Mouse (Mus musculus) c-Kit-positive CD71-negative TER-119-negative erythroid progenitor cells, embryonic 14.5 days (primary cell): ENCODE data around the gene Defb45.

Experiments used
- DNase-seq: peaks from one replicate; pipeline ENCODE4 v3.0.0-alpha.2; 2013; ENCODE audit warnings: low read depth

Gene Defb45

GRCm38 (mm10) chr2:152607746-152608145 lies 8.5 kb upstream of the Defb45 start:
- no peak for DNase-seq

DNA sequence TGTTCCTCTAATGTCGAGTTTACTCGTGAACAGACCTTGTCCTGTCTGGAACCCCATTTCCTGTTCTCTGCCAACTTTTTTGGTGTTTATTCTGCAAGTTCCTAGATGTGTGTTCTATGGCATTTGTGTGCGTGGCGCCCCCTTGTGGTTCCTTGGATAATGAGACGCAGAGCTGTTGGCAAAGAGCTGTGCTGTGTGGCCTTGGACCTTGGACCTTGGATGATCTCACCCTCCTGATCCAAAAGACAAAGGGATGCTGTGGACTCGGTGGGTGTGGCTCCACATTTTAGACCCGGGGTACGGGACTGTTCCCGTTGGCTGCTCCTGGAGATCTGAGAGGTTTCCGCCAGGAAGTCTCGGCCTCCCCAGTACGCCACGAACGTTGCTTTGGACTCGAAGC lies 4.9 kb upstream of the Defb45 start, which contains the start of gene Defb36:
Gene Defb36 (plus strand): TSS at position 271 of the 400 bp plus-strand sequence.
- no peak for DNase-seq

GRCm38 (mm10) chr2:152601275-152601960 lies 2.2 kb upstream of the Defb45 start:
- DNase-seq: no peak

DNA sequence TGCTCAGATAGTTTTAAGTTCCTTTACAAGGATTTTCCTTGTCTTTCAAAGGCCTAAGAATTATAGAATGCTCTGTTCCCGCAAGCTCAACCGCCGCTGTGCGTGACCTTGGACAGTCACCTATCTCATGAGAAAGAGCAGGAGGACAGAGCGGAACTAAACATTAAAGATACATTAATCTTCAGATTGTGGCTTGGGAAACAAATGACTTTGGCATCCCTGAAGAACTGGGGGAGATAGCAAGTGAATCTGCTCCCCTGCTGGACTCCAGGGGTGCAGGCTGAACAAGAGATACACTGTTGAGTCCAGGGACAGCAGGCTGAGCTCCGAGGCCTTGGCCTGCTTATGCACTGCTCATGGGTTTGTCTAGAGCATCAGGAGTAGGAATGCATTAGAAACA lies 877 bp upstream of the Defb45 start:
- DNase-seq: no peak

DNA sequence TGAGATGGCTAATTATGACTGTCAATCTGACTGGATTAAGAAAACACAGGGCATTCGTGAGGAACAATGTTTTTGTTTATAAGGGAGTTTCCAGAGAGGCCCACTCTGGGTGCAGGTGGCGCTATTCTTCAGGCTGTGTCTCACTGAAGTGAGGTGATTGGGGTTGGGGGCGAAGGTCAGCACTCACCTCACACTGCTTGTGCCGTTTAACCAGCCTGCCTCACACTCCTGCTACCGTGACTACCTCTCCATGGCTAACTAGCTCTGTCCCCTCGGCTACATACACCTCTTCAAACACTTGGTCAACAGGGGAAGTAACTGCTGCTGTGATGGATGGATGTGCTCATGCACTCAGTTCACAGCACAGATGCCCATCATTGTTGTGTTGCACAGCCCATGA lies 10.2 kb downstream of the Defb45 start:
- DNase-seq: no peak

DNA sequence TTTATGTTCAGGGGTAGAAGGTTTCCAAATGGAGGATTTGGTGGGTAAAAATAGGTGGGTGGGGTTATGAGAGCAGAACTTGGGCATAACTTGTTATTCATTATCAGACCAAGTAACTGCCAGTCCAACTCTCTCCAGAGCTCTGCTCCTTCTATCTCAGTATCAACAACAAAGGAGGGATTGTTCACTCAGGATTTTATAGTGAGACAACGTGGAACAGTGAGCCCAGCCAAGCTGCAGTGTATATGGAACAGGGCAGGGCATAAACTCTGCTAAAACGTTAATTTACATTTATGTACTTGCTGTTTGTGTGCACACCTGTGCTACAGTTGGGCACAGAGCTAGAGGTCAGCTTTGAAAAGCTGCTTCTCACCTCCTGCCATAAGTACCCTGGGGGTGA lies 10.7 kb downstream of the Defb45 start:
- no peak for DNase-seq

DNA sequence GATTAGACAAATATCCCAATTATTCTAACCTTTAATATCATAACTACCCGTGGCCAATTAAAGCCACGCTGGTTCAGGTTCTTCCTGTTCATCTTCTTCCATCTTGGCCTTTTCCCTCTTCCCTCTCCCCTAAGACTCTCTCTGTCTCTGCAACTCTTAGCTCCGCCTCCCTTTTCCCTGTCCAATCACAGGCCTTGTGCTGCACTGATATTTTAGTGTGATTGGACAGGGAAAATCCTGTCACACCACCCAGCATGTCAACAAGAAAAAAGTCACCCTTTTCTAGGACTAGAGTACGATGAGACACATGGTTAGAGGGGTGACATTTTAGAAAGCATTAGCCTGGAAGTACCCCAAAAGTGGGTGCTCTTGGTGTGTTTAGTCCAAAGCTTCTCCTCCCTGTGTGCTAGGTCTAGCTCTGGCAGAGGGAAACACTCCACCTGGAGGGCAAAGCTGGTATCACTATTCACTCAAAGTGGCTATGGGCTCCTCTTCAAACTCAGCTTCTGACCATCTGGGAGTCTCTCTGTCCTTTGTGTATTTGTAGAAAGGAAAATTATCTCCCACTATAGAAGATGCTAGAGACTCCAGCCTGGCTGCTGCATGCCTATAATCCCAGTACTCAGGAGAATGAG lies 12.2 kb downstream of the Defb45 start:
- DNase-seq: peak; percentile 35

DNA sequence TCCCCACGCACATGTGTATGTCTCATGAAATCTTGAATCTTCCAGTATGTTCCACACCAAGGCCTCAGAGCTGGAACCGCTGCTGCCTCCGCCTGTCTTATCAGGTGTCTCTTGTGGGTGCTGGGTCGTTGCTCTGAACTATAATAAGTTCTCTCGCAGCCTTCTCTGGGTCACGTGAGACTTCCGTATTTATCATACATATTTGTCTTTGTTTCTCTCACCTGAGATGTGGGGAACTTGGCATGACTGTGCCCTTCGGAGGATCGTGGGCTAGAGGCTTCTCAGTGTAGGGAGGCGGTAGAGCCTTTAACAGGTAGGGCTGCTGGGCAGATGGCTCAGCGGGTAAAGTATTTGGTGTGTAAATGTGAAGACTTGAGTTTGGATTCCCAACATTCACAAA lies 18.6 kb downstream of the Defb45 start:
- no peak for DNase-seq

- no peak for DNase-seq
Measured at GRCm38 (mm10) chr2:152580107-152580506, 19.1 kb downstream of the Defb45 start, which contains the start of gene Defb19. Gene Defb19, minus strand, starts transcription at chr2:152580312.

GRCm38 (mm10) chr2:152573484-152573883 lies 25.7 kb downstream of the Defb45 start:
- DNase-seq: no peak

GRCm38 (mm10) chr2:152572114-152572794 lies 26.9 kb downstream of the Defb45 start, which contains the start of gene Defb21:
Gene Defb21, plus strand, starts transcription at chr2:152572744.
- no peak for DNase-seq

DNA sequence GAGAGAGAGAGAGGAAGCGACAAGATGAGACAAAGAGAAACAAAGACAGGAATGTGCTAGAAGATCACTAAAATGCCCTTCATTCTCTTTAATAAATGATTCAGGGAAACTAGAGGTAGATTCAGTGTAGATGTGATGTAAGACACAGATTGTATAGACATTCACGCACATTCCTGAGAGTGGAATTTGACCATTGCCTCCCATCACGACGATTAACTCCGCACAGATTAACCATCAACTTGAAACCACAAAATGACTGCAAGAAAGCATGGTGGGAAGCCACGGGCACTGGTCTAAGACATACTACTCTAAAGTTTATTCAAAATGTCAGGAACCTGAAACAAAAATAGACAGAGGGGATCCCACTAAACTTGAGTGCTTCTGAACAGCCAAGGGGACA lies 28.9 kb downstream of the Defb45 start:
- DNase-seq: no peak

GRCm38 (mm10) chr2:152569881-152570280 lies 29.3 kb downstream of the Defb45 start:
- DNase-seq: no peak

GRCm38 (mm10) chr2:152569038-152569437 lies 30.2 kb downstream of the Defb45 start, which contains the start of gene Gm17416:
Gene Gm17416, plus strand, starts transcription at chr2:152569338.
- no peak for DNase-seq

DNA sequence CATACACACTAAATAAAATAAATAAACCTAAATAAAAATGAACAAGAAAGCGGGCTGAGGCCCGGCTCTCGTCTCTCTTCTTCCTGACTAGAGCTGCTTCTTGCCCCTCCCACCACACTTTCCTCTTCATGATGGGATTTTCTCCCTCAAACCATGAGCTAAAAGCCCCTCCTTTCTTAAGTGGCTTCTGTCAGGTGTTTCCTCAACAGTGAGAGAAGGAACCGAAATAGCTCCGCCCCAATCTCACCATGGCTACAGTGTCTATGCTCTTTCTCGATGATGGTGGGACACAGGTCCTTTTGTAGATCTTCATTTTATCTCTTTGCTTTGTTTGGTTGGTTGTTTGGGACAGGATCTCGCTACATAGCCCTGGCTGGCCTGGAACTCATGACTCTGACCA lies 42.5 kb downstream of the Defb45 start:
- DNase-seq: no peak

DNA sequence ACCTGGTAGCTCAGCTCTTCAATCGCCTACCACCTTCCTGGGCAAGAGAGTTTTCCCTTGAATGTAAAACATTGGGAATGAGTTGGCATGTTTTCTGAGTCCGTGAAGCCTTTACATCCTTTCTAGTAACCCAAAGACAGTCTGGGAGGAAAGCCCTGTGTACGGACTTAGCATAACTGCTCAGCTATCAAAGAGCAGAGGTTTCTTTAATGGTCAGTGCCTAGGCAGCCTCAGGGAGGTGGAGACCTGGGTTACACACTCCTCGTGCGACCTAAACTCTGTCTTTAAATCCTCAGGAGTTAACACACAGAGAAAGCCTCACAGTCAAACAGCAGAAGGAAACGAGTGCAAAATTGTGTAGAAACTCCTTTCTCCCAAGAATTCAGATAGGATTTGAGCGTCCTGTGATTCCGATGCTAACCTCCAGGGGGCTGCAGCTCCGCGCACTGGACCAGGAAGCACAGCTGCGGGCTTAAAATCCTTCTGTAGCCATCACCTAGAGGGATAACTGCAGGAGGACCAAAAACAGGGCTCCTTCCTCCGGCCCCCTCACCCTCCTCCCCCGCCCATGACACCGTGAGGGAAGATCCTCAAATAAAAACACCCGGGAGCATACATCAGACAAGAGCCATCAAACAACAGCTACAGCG lies 45.3 kb downstream of the Defb45 start:
- DNase-seq: no peak

- no peak for DNase-seq
Measured at GRCm38 (mm10) chr2:152548124-152548523, 51.1 kb downstream of the Defb45 start.

DNA sequence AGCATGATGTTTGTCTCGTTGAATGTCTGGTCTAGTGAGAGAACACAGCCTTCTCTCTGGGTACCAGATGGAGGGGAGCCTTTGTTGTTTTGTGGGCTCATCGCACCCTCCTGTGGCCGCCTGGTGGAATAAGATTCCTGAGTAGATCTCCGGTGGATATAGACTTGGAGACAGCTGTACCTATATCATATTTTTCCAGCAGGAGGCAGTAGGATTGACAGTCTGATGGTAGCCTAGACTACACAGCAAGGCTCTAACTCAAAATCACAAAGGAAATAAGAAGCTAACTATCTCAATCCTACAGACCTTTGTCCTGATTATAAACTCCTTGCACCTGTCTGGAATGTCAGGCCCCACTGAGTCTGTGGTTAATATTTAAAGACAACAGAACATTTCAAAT lies 54.5 kb downstream of the Defb45 start:
- peak; percentile 18 for DNase-seq

GRCm38 (mm10) chr2:152543478-152543877 lies 55.7 kb downstream of the Defb45 start:
- no peak for DNase-seq
